Mouse (Mus musculus) olfactory bulb, adult 2 months (tissue): ENCODE data around the gene Mapkap1.

Experiments used
- CTCF ChIP-seq: fragments of 200-500 bp; IDR thresholded peaks from 2 replicates; pipeline ENCODE4 v1.5.1; 2012; ENCODE audit warnings: low read depth, mild to moderate bottlenecking, low read length, moderate library complexity; ENCODE audit not compliant: insufficient read depth
- POLR2A ChIP-seq: fragments of 200-500 bp; IDR thresholded peaks from 2 replicates; pipeline ENCODE4 v1.6.1; 2012; ENCODE audit warnings: mild to moderate bottlenecking, low read depth, low read length, moderate library complexity; ENCODE audit not compliant: insufficient read depth

DNA sequence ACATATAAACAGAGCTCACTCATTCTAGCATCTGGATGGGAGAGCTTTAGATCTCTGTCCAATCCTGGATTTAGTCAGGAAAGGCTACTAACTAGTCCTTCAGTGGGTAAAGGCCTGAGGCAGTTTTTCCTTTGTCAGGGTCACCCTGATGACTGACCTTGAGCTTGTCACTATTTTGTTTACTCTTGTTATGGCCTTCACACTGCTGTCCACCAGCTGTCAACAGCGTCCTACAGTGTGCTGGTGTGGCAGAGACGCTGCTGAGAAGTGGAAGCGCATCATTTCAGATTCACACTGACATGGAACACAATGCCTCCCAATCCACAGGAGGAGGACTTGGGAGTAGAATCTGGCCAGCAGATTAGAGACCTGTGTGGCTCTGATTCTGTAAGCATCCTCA lies 130.8 kb downstream of the Mapkap1 start:
- no peak for TF ChIP-seq POLR2A
- no peak for TF ChIP-seq CTCF
